Mouse (Mus musculus) forebrain, embryonic 10.5 days (tissue): ENCODE results near the gene Gpcpd1. TPM values are rescaled to one million over a fixed set of nuclear protein-coding genes. Genes with fewer than 3 reads are reported as not detected.
"Not testable (repeated sequence)": the region's sequence is repeated elsewhere in the genome, so short reads cannot be mapped to it uniquely, and the experiment has no call there.

ENCODE experiments used
- DNase-seq: peaks from one replicate; pipeline ENCODE4 v3.0.0-alpha.2; 2017; ENCODE audit warnings: low spot score; ENCODE audit errors: extremely low spot score
- H3K27ac ChIP-seq: fragments of 300-500 bp; sonication (generic); 2 replicates; pipeline ENCODE4 v1.5.1; 2016; ENCODE audit warnings: mild to moderate bottlenecking
- H3K27me3 ChIP-seq: fragments of 300-500 bp; sonication (generic); 2 replicates; pipeline ENCODE4 v1.6.1; 2016; ENCODE audit warnings: mild to moderate bottlenecking; ENCODE audit not compliant: poor library complexity, severe bottlenecking
- H3K36me3 ChIP-seq: fragments of 300-500 bp; sonication (generic); replicated peaks from 2 replicates; pipeline ENCODE4 v1.6.1; 2016; ENCODE audit warnings: mild to moderate bottlenecking, moderate library complexity
- H3K4me1 ChIP-seq: fragments of 300-500 bp; sonication (generic); 2 replicates; pipeline ENCODE4 v1.6.1; 2016
- H3K4me3 ChIP-seq: fragments of 300-500 bp; sonication (generic); 2 replicates; pipeline ENCODE4 v1.5.1; 2016; ENCODE audit warnings: mild to moderate bottlenecking, moderate library complexity
- H3K9me3 ChIP-seq: fragments of 300-500 bp; sonication (generic); 2 replicates; pipeline ENCODE4 v1.6.1; 2016; ENCODE audit warnings: mild to moderate bottlenecking, moderate library complexity
- WGBS: fragments of 180-500 bp; shearing (Covaris S2); methylation state at CpG from one replicate; pipeline ENCODE4 v1.1.7; 2016; 5-methylcytosine and 5-hydroxymethylcytosine counted together
- polyA plus RNA-seq: library from polyadenylated mRNA; unstranded; fragments of >200 nt; fragmentation: Nextera tagmentation; extraction: Ambion mirVana; gene quantifications from 2 replicates; pipeline ENCODE4 v1.2.1, GENCODE M21; 2016

Gpcpd1 gene
- polyA plus RNA-seq, 1 experiment from 2014 or later, result 31.7 TPM

DNA sequence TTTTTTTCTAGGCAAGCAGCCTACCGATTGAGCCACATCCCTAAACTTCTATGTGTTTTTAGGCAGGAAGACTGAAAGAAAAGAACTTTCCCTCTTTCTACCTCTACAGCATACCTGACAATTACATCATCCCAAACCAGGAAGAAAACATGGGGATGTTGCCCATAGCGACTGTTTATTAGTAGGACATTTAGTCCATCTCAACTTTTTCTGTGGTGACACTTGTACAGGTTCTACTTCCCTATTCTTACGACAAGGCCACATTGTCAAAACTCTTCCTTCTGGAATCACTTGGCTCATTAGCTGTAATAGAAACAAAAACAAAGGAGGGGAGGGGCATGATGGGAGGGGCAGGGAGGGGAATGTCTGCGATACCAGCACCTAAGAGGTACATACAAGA lies 12.6 kb upstream of the Gpcpd1 start:
- H3K9me3 ChIP-seq, result no peaks in the 10 kb centered on the region
- no peaks in the 10 kb centered on the region for H3K36me3 ChIP-seq
- WGBS, result 82% methylated on average over 4 of the region's 4 CpGs
- no peaks in the 10 kb centered on the region for H3K27me3 ChIP-seq
- no peak overlapping the region for H3K27ac ChIP-seq
- H3K4me1 ChIP-seq, result no peaks in the 10 kb centered on the region
- H3K4me3 ChIP-seq, result no peak overlapping the region
- DNase-seq, result no peak

DNA sequence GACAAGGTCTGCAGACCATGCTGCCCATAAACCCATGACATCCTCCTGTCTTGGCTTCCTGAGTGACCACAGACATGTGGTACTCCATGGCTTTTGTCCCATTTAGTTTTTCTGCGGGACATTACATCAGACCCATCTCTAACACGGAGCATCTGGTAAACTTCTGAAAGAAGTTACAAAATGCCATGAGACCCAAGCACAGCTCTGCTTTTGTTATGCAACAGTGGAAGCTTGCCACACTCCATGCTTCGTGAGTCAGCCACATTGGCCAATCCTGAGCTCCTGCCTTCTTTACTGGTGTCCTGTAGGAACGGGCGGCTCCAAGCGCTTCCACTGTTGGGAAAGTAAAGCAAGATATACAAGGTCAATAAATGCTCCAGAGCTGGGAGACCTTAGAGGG lies 11.6 kb upstream of the Gpcpd1 start:
- no peak overlapping the region for H3K27ac ChIP-seq
- no peak for DNase-seq
- H3K36me3 ChIP-seq, result no peaks in the 10 kb centered on the region
- WGBS, result 94% methylated on average over 6 of the region's 6 CpGs
- H3K9me3 ChIP-seq, result no peaks in the 10 kb centered on the region
- H3K27me3 ChIP-seq, result no peaks in the 10 kb centered on the region
- H3K4me1 ChIP-seq, result no peaks in the 10 kb centered on the region
- no peak overlapping the region for H3K4me3 ChIP-seq

- H3K9me3 ChIP-seq, result no peaks in the 10 kb centered on the region
- H3K36me3 ChIP-seq, result no peaks in the 10 kb centered on the region
- no peak for DNase-seq
- 85% methylated on average over 3 of the region's 3 CpGs for WGBS
- H3K4me1 ChIP-seq, result no peaks in the 10 kb centered on the region
- H3K4me3 ChIP-seq, result no peak overlapping the region
- no peak overlapping the region for H3K27ac ChIP-seq
- H3K27me3 ChIP-seq, result no peaks in the 10 kb centered on the region
Observed at GRCm38 (mm10) chr2:132597866-132598480, 10.4 kb upstream of the Gpcpd1 start.

GRCm38 (mm10) chr2:132597226-132597625 lies 9.7 kb upstream of the Gpcpd1 start:
- Histone ChIP-seq H3K27ac (no peak overlapping the region), H3K4me3 (no peak overlapping the region), H3K36me3 (no peaks in the 10 kb centered on the region), H3K9me3 (no peaks in the 10 kb centered on the region), H3K27me3 (no peaks in the 10 kb centered on the region), H3K4me1 (no peaks in the 10 kb centered on the region)
- DNase-seq, result no peak
- 75% methylated on average over 8 of the region's 8 CpGs for WGBS

- H3K4me1 ChIP-seq, result no peaks in the 10 kb centered on the region
- H3K27ac ChIP-seq, result no peak overlapping the region
- H3K27me3 ChIP-seq, result no peaks in the 10 kb centered on the region
- no peak overlapping the region for H3K4me3 ChIP-seq
- DNase-seq, result no peak
- H3K9me3 ChIP-seq, result no peaks in the 10 kb centered on the region
- 88% methylated on average over 11 of the region's 11 CpGs for WGBS
- no peaks in the 10 kb centered on the region for H3K36me3 ChIP-seq
Observed at GRCm38 (mm10) chr2:132595601-132596235, 8.2 kb upstream of the Gpcpd1 start.

GRCm38 (mm10) chr2:132592126-132592525 lies 4.6 kb upstream of the Gpcpd1 start:
- no peaks in the 10 kb centered on the region for H3K9me3 ChIP-seq
- H3K36me3 ChIP-seq, result no peaks in the 10 kb centered on the region
- no peak overlapping the region for H3K4me3 ChIP-seq
- no peak overlapping the region for H3K27ac ChIP-seq
- no peaks in the 10 kb centered on the region for H3K4me1 ChIP-seq
- no peaks in the 10 kb centered on the region for H3K27me3 ChIP-seq
- WGBS, result 93% methylated on average over 3 of the region's 3 CpGs
- no peak for DNase-seq

DNA sequence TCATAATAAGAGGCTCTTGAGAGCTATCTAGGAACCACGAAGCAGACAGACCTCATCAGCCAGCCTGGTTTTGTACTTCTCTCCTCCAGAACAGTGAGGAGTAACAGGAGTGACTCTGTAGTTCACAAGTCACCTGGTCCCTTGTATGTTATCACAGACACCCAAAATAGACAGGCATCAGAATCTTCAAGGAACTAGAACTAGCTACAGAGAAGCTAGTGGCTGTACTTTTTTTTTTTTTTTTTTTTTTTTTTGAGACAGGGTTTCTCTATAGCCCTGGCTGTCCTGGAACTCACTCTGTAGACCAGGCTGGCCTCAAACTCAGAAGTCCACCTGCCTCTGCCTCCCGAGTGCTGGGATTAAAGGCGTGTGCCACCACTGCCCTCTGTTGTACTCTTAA lies 4.0 kb upstream of the Gpcpd1 start:
- not testable (repeated sequence) for DNase-seq, H3K36me3 ChIP-seq, H3K4me1 ChIP-seq, H3K27me3 ChIP-seq, H3K4me3 ChIP-seq, H3K27ac ChIP-seq, H3K9me3 ChIP-seq
- 78% methylated on average over 3 of the region's 3 CpGs for WGBS

DNA sequence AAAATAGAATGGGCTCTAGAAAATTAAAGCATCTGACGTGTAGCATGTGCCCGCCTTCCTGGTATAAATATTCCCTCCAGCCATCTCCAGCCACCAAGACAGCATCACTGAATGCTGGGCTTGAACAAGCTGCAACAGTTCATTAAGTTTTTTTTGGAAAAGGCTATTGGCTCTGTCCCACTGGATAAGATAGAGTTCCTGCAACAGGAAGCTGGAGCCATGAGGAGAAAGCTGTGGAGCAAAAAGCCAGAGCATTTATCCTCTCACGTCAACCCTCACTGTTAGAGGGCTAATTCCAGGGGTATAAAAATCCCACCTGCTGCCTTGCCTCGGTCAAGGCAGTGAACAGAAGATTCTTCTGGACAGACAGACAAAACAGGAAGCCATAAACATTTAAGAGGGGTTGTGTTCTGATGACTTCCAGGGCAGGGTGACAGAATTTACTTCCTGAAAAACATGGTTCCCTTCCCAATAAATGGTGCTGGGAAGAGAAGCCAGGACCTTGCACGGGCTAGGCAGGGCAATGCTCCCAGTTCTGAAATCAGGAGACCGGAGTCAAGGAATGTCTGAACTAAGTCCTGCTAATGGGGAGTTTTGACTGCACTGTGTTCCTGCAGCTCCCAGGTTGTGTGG lies 2.5 kb upstream of the Gpcpd1 start:
- Histone ChIP-seq H3K4me3 (no peak overlapping the region), H3K9me3 (no peaks in the 10 kb centered on the region), H3K36me3 (no peaks in the 10 kb centered on the region), H3K27ac (no peak overlapping the region), H3K4me1 (no peaks in the 10 kb centered on the region), H3K27me3 (no peaks in the 10 kb centered on the region)
- WGBS, result 89% methylated on average over 6 of the region's 6 CpGs
- DNase-seq, result no peak

- 84% methylated on average over 3 of the region's 3 CpGs for WGBS
- no peaks in the 10 kb centered on the region for H3K4me1 ChIP-seq
- no peaks in the 10 kb centered on the region for H3K9me3 ChIP-seq
- no peaks in the 10 kb centered on the region for H3K27me3 ChIP-seq
- H3K4me3 ChIP-seq, result no peak overlapping the region
- no peak for DNase-seq
- no peaks in the 10 kb centered on the region for H3K36me3 ChIP-seq
- H3K27ac ChIP-seq, result no peak overlapping the region
Observed at GRCm38 (mm10) chr2:132586006-132586405, 1.5 kb downstream of the Gpcpd1 start.

DNA sequence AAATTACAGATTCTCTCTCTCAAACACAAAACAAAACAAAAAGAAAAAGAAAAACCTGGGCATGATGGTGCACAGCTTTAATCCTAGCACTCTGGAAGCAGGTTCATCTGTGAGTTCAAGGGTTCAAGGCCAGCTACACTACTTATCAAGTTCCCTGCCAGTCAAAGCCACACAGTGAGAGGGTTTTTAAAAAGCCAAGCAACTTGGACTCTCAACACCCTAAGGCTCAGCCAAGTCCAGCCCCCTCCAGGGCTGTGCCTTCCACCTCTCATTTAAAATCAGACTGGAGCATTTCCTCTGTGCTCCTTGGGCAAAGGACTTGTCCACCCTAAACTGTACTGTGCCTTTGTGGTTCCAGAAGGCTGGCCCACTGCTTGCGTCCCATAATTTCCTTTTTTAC lies 3.3 kb downstream of the Gpcpd1 start:
- H3K4me1 ChIP-seq, result no peaks in the 10 kb centered on the region
- no peak for DNase-seq
- 0 out of 2 replicates have a peak, but pooled peaks cover 2% of the 10 kb centered on the region for H3K9me3 ChIP-seq
- H3K27ac ChIP-seq, result no peak overlapping the region
- H3K27me3 ChIP-seq, result no peaks in the 10 kb centered on the region
- no peaks in the 10 kb centered on the region for H3K36me3 ChIP-seq
- H3K4me3 ChIP-seq, result no peak overlapping the region
- WGBS, result 96% methylated on average over 1 of the region's 1 CpGs

DNA sequence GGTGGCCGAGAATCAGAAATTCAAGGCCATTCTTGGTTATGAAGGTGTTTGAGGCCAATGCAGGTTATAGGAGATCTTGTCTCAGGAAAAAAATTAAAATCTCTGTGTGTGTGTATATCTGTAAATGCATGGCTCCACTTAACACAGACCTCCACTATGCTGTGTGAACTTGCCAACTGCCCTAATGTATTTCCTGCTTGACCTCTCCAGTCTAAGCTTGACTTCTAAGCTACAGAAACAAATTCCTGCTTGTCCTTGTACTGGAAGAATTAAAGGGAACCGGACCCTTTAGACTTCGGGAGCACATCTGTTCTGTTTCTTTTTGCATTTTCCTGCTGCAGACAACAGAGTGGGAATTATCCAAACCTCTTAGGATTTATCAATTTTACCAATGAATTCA lies 4.4 kb downstream of the Gpcpd1 start:
- Histone ChIP-seq H3K27ac (no peak overlapping the region), H3K4me3 (no peak overlapping the region), H3K4me1 (no peaks in the 10 kb centered on the region), H3K27me3 (no peaks in the 10 kb centered on the region), H3K36me3 (no peaks in the 10 kb centered on the region), H3K9me3 (0 out of 2 replicates have a peak, but pooled peaks cover 2% of the 10 kb centered on the region)
- WGBS, result 86% methylated on average over 3 of the region's 3 CpGs
- no peak for DNase-seq

GRCm38 (mm10) chr2:132582227-132582626 lies 5.3 kb downstream of the Gpcpd1 start:
- no peak for DNase-seq
- Histone ChIP-seq H3K27ac (no peak overlapping the region), H3K4me3 (no peak overlapping the region), H3K36me3 (no peaks in the 10 kb centered on the region), H3K4me1 (no peaks in the 10 kb centered on the region), H3K27me3 (no peaks in the 10 kb centered on the region), H3K9me3 (0 out of 2 replicates have a peak, but pooled peaks cover 2% of the 10 kb centered on the region)
- 87% methylated on average over 4 of the region's 4 CpGs for WGBS

GRCm38 (mm10) chr2:132579689-132580088 lies 7.8 kb downstream of the Gpcpd1 start:
- no peak overlapping the region for H3K27ac ChIP-seq
- peaks cover 6% of the 10 kb centered on the region; the same call in 1 of the 2 replicates for H3K36me3 ChIP-seq
- no peak overlapping the region for H3K4me3 ChIP-seq
- peaks cover 17% of the 10 kb centered on the region for H3K4me1 ChIP-seq
- no peak for DNase-seq
- H3K9me3 ChIP-seq, result 0 out of 2 replicates have a peak, but pooled peaks cover 2% of the 10 kb centered on the region
- no peaks in the 10 kb centered on the region for H3K27me3 ChIP-seq
- 90% methylated on average over 3 of the region's 3 CpGs for WGBS
